Mouse (Mus musculus): ENCODE data around the gene Agr2.

DNA sequence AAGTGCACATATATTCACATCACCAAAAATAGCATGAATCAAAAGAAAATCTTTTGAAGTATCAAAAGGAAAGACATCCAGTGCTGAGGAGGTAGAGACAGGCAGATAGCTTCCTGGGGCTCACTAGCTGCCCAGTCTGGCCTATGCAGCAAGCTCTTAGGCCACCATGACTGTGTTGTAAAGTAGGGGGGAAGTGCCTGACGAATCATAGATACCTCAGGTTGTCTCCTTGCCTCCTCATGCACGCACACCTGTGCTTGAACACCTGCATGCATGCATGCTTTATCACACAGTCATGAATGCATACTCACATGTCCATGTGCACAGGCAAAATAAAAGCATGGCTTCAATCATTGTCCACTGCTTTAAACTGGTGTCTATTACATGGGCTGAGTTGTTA lies 52.0 kb downstream of the Agr2 start:
- no peak for TF ChIP-seq CTCF (IDR thresholded peaks at IDR 0.05; ENCODE audit: borderline replicate concordance, insufficient read depth, low read depth, low read length)
- no peak for TF ChIP-seq POLR2A (IDR thresholded peaks at IDR 0.05; ENCODE audit: borderline replicate concordance, insufficient read depth, low read length)

Measured in cerebellum, adult 2 months (tissue).